Mouse (Mus musculus) cerebellum, postnatal 25 days (tissue): Measurements from ENCODE around the gene Spint1.
A peak's percentile ranks its signal among the peaks of the same experiment; 100 is the strongest.

Source experiments
- DNase-seq, 2 experiments: peaks; one replicate each; pipeline ENCODE4 v3.0.0; 2021; ENCODE audit warnings: mixed read lengths in 2 of 2

Spint1 gene

DNA sequence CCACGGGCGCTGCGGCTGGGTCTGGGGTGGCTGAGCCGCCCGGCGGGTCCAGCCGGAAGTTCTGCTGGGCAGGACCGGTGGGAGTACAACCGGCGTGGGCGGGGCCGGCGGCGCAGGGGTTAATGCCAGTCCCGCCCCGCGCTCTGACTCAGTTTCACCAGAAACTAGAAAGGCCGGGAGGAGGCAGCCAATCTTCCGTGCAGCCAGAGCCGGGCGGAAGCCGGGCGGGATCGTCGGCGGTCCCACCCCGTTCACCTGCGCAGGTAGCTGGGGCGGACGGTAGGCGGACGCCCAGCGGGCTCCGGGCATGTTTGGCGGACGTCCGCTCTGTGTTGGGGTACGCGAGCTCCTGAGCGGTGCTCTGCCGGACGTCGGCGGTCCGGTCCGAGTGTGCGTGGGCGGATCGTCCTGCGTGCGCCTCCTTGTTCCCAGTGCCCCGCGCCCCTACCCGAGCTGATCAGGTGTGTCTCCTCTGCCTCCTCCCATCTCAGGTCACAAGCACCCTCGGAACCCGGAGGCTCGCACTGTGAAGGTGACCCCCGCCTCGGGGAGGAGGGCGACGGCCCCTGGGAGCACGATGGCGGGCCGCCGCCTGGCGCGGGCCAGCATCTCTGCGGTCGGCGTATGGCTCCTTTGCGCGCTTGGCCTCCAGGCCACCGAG lies at the start of gene Spint1:
TSS of gene Spint1 (plus strand) at position 153 of the 661 bp plus-strand sequence.
- DNase-seq: no peak

DNA sequence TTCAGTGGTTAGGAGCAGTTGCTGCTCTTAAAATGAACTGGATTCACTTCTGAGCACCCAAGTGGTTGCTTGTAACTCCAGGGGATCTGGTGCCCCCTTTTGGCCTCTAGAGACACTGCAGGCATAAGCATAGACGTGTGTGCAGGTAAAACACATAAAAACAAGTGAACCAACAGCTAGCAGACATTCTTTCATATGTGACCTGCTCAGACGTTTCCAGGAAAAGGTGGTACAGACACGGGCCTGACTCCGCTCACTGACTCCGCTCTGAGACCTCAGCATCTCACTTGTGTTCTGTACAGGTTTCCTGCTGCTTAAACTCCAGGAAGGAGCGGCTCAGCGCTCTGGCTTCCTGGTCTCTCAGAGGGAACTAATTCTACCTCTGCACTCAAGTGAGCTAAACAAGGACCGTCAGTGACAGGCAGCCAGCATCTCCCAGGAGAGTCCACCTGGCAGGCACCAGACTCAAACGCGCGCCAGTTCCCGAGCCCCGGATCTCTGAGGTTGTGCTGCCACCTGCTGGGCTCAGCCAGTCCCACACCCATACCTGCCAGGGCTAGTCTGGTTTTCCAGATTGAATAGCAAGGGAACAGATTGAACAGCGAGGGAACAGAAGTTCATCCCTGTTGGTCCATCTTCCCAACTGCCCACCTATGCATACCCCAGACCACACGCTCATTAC lies 48.0 kb upstream of the Spint1 start:
- peak; percentile 94 to 95 for DNase-seq

- no peak for DNase-seq
Observed at GRCm38 (mm10) chr2:119190969-119191368, 46.2 kb upstream of the Spint1 start.

DNA sequence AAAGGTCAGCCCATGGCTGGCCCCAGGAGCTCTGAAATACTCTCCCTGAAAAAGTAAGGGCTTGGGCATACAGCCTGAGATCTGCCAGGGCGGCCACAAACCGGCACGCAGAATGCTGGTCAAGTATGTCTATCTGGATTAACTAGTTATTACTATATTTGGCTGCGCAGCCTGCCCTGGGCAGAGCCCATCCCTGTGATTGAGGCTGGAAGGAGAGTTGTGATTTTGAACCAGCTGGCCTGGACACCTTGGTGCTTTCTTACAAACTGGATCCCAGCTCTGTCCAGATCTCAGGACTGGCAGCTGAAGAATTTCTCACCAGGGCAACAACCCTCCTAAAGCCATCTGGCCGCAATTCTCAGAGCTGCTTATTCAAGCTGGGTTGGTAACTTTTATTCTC lies 43.0 kb upstream of the Spint1 start:
- DNase-seq: peak; percentile 19 to 28

DNA sequence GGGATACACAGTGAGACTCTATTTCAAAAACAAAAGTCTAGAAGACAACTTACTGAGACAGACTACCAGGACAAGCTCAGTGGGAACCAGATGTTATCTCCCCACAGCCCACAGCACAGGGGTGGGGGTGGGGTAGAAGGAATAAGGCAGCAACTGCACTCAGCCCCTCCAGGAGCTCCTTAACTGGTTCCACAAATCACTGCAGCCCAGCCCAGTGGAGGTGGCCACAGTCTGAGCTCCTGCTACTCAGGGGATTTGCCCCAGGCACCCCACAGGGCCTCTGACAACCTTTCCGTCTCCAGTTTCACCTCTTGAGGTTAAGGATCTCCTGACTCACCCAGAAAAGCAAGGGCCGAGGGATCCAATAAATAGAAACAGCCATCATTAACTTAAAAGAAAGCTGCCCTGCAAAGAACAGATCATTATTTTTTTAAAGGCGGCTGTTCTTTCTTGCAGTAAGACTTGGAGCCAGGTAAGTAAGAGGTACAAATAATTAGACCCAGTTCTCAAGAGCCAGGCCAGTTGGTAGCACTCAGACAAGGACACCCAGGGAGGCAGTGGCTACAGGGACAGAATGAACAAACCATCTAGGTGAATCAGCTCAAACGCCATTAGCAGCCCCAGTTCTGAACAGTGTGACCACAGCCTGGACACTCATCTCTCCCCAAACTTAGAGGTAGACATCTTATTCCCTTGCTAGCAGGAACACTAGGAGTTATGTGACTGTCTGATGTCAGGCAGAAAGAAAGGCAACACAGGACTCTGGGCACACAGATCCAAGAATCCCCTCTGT lies 40.6 kb upstream of the Spint1 start:
- DNase-seq: no peak

DNA sequence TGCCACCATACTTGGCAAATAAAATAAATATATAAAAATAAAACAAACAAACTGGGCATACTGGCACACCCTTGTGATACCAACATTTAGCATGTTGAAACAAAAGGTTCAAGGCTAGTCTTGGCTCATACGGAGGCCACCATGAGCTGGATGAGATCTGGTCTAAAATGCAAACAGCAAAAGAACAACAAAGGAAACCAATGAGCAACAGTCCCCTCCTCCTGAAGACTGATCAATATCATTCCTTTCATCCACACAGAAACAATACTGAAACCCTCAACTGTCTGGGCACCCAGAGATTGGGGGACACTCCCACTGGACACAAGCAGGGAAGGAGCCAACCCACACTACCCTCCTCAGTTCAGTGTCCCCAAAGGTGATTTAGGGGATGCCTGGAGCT lies 39.7 kb upstream of the Spint1 start:
- no peak for DNase-seq

DNA sequence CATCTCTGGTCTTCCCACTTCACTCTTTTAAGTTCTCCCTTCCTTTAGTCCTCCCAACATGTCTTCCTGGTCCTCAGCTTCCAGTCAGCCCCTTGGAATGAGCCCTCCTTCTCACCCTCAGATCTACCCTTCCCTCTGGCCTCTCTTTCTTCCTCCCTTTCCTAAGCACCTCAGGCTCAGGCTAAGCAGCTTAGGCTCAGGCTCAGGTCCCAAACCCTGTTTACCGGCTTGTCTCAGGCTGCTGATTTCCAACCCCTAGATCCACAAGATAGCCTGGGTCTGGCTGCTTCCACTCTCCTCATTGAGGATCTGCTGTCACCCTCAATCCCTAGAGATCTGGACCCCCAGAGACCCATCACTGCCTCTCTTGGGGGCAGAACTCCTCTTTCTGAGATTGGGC lies 39.1 kb upstream of the Spint1 start:
- no peak for DNase-seq

DNA sequence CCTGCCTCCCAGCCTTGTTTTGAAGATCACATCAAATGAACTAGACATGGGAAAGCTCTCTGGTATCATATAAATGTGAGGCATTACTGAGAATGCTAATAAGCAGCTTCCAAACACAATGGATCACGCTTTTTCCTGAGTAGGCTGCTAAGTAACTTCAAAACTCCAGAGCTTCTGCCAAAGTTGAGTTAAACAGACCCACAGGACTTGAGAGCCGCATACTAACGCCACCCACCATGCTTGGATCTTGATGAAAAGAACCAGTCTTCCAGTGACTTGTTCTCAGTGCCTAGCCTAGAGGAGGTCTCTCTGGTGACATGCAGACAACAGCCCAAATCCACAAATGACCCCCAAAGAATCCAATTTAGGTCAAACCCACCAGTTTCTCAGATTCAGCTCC lies 38.2 kb upstream of the Spint1 start:
- no peak for DNase-seq

- DNase-seq: peak; percentile 22 to 45
Observed at GRCm38 (mm10) chr2:119202914-119203453, 34.2 kb upstream of the Spint1 start.

DNA sequence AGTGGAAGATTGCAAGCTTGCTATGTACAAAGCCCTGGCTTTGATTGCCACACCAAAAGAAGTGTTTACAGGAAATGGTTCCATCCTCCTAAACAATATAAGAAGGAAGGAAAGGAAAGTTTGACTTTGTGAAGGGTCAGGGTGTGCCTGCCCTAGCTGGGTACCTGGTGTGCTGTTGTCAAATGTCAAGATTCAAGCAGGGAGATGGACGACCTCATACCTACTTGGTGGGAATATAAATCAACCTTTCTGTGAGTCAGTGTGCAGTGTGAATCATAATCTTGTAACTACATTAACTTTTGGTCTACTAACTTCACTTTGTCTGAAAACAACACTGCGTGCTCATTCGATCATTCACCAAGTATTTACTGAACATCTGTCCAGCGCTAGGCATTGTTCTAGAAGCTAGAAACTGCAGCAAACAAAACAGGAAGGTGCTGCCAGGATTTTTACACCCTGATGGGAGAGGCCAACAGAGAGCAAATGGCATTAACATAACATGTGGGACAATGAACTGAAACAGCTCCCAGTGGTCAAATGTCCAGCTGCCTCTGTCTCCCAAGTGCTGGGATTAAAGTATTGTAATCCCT lies 33.2 kb upstream of the Spint1 start:
- DNase-seq: no peak

DNA sequence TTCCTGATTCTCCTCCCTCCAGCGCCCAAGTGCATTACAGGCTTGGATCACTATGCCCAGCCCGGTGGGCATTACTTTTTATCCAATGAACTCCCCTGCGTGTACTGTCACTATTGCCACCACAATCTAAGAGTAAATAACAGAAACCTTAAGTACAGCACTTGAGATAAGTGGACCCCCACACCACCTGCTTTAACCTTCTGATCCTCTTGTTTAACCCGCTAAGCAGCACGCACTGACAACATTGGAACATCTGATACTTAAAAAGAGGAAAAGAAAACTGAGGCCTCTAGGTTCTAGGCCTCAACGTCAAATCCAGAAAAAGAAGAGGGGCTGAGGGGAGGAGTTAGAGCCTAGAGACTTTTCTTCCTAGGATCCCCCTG lies 29.2 kb upstream of the Spint1 start:
- DNase-seq: no peak

- peak; percentile 95 to 96 for DNase-seq
Observed at GRCm38 (mm10) chr2:119208344-119209175, 28.6 kb upstream of the Spint1 start, which contains the start of the genes Zfyve19 and Dnajc17. Zfyve19 (plus strand) TSS chr2:119208617. Dnajc17 (minus strand) TSS chr2:119208795.

DNA sequence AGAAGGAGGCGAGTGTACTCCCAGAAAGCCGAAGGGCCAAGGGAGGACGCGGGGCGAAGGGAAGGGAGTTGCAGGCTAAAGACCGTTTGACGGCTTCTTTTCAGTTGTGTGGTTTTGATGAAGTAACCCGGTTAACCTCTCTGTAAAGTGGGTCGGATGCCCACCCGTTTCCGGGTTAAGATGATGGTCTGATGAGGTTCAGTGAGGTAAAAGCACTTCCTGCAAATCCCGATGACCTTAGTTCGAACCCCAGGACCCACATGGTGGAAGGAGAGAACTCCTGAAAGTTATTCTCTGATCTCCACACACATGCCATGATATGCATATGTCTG lies 28.0 kb upstream of the Spint1 start:
- no peak for DNase-seq

- no peak for DNase-seq
Observed at GRCm38 (mm10) chr2:119229775-119230704, 7.1 kb upstream of the Spint1 start, which contains the start of gene Ppp1r14d. Ppp1r14d (minus strand) TSS chr2:119229906.

DNA sequence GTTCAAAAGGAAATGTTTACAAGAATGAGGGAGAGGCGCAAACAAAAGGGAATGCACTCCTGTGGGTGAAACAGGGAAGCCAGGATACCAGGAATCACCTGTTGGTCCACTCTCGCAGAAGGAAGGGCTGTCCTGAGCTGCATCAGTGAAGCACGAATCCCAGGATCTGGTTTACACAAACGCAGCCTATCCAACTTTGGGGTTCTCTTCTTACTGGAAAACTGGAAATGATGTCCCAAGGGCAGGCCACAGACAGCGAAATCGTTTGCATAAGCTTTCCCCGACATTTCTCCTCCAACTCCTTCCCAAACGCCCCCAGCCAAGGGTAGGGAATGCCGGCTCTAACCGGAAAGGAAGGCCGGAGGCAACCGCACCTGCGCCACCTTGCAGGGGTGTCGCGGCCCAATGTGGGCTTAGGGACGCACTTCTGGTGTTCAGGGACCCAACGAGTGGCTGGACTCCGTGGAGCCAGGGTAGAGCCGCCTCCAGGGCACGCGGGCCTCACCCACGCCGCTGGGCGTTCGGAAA lies 416 bp upstream of the Spint1 start:
- DNase-seq: no peak

- no peak for DNase-seq
Observed at GRCm38 (mm10) chr2:119237871-119238220, 684 bp downstream of the Spint1 start.

- no peak for DNase-seq
Observed at GRCm38 (mm10) chr2:119238671-119239070, 1.5 kb downstream of the Spint1 start.

GRCm38 (mm10) chr2:119240075-119240818 lies 3.1 kb downstream of the Spint1 start:
- no peak for DNase-seq

DNA sequence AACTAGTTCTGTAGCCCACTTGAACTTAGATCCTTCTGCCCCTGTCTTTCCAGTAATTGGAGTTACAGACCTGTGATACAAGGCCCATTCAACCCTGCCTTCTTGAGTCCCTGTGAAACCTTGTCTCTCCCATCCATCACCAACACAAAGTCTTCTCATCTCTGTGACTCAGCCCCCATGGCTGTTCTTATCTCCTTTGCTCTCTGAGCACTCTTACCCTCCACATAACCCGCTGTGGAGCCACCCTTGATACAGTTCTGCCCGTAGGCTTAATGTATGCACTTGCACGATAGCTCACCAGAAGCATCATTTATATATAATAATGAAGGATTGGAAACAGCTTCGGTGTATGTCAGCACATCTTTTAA lies 3.6 kb downstream of the Spint1 start:
- no peak for DNase-seq

- no peak for DNase-seq
Observed at GRCm38 (mm10) chr2:119242548-119242947, 5.4 kb downstream of the Spint1 start.
